Mouse (Mus musculus) midbrain, embryonic 14.5 days (tissue): Measurements from ENCODE around the gene Cacna1e. TPM values are rescaled to one million over a fixed set of nuclear protein-coding genes. Genes with fewer than 3 reads are reported as not detected.

Experiments used
- ATAC-seq: fragments of 200-750 bp; cut with Nextera tagmentation; 2 replicates; pipeline ENCODE4 v1.8.0; 2017; ENCODE audit warnings: moderate number of reproducible peaks, moderate library complexity; ENCODE audit not compliant: low FRiP score, low TSS enrichment
- DNase-seq: peaks from one replicate; pipeline ENCODE4 v3.0.0-alpha.2; 2015
- H3K27ac ChIP-seq: fragments of 300-500 bp; sonication (generic); replicated peaks from 2 replicates; pipeline ENCODE4 v1.5.1; 2014; ENCODE audit warnings: mild to moderate bottlenecking, low read depth, low read length, moderate library complexity
- H3K27me3 ChIP-seq: fragments of 300-500 bp; sonication (generic); 2 replicates; pipeline ENCODE4 v1.6.1; 2014; ENCODE audit warnings: low read length, control low read depth, mixed read lengths; ENCODE audit not compliant: control insufficient read depth, insufficient read depth
- H3K36me3 ChIP-seq: fragments of 300-500 bp; sonication (generic); 2 replicates; pipeline ENCODE4 v1.6.1; 2014; ENCODE audit warnings: low read length, control low read depth; ENCODE audit not compliant: control insufficient read depth, insufficient read depth
- H3K4me1 ChIP-seq: fragments of 300-500 bp; sonication (generic); 2 replicates; pipeline ENCODE4 v1.6.1; 2014; ENCODE audit warnings: mild to moderate bottlenecking, antibody characterized with exemption, low read length, control low read depth; ENCODE audit not compliant: control insufficient read depth, insufficient read depth
- H3K4me2 ChIP-seq: fragments of 300-500 bp; sonication (generic); 2 replicates; pipeline ENCODE4 v1.6.1; 2014; ENCODE audit warnings: mild to moderate bottlenecking, low read length, moderate library complexity
- H3K4me3 ChIP-seq: fragments of 300-500 bp; sonication (generic); replicated peaks from 2 replicates; pipeline ENCODE4 v1.5.1; 2014; ENCODE audit warnings: low read depth, low read length
- H3K9ac ChIP-seq: fragments of 300-500 bp; sonication (generic); replicated peaks from 2 replicates; pipeline ENCODE4 v1.6.1; 2014; ENCODE audit warnings: mild to moderate bottlenecking, low read length, moderate library complexity
- H3K9me3 ChIP-seq: fragments of 300-500 bp; sonication (generic); 2 replicates; pipeline ENCODE4 v1.6.1; 2016; ENCODE audit warnings: low read length, control low read depth, mixed read lengths; ENCODE audit not compliant: control insufficient read depth
- WGBS: fragments of 180-500 bp; shearing (Covaris S2); extraction: QIAGEN DNeasy Blood & Tissue Kit; methylation state at CpG from one replicate; pipeline ENCODE4 v1.1.7; 2014; 5-methylcytosine and 5-hydroxymethylcytosine counted together
- polyA plus RNA-seq: library from polyadenylated mRNA; unstranded; fragments of >200 nt; fragmentation: Nextera tagmentation; extraction: Ambion mirVana; gene quantifications from 2 replicates; pipeline ENCODE4 v1.2.1, GENCODE M21; 2014

Gene Cacna1e
- polyA plus RNA-seq, result 16.8 and 19.2 TPM in 2 replicates

DNA sequence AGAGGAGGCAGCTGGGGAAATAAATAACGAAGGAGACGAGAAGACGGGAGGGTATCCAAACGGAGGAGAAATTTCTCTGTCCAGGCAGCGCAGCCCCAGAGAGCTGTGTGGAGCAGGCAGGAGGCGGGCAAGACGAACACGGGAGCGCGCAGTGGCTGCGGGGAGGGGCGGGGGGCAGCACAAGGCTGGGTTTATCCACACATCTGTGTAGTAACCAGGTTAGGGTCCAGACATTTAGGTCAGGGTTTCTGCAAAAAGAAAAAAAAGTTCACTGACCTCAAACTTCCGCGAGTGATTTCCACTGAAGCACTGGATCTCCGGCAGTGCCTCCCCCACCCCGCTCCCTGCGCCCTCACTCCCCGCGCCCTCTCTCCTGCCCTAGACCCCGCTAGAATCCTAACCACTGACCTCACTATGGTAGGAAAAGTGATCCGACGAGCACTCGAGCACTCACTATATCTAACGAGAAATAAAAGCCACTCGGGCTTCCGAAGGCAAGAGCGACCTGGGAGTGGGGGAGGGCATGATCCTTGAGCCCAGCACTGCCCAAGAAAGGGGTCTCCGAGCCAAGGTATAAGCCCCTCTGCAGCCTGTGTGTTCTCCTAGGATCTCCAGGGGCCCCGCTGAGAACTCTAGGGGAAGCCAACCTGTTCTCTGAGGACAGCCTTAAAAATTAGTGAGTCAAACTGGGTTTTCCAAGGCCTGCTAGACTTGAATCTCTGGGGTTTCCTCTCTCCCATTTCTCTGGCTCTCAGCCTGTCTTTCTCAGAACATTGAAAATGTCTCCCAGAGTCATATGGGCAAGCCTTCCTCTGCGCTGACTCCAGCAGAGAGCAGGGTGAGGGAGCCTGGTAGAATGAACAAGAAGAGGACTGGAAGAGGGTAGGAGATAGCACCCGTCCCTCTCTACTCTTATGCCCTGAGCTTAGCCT, at the start of gene Cacna1e:
Cacna1e (minus strand) TSS at position 227 of the 932 bp plus-strand sequence.
- Histone ChIP-seq H3K27ac (no peak within 1 kb of the TSS), H3K4me2 (peak within 1 kb of the TSS; percentile 67), H3K9ac (peak within 1 kb of the TSS; percentile 49), H3K4me3 (peak within 1 kb of the TSS; percentile 37), H3K36me3 (no peaks in the 10 kb centered on the region), H3K4me1 (peaks cover 36% of the 10 kb centered on the region), H3K9me3 (no peaks in the 10 kb centered on the region), H3K27me3 (peaks cover 17% of the 10 kb centered on the region)
- WGBS, result 6% methylated on average over 31 of the region's 31 CpGs
- ATAC-seq (no peak), DNase-seq (peak; percentile 68)

DNA sequence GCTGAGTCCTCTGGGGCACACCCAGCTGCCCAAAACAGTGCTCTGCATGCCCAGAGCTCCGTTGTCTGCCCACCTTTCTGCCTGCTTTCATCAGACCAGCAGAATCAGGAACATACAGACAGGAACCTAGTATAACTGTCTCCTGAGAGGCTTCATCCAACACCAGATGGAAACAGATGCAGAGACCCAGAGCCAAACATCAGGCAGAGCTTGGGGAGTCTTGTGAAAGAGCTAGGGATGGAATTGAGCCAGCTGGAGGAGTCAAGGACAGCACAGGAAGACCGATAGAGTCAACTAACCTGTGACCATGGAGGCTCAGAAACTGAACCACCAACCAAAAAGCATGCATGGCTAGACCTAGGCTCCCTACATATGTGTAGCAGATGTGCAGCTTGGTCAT, 34.1 kb upstream of the Cacna1e start:
- WGBS, result 82% methylated on average over 2 of the region's 2 CpGs
- no peaks in the 10 kb centered on the region for H3K36me3 ChIP-seq
- H3K27ac ChIP-seq, result no peak overlapping the region
- ATAC-seq, result no peak
- no peaks in the 10 kb centered on the region for H3K4me1 ChIP-seq
- no peak overlapping the region for H3K4me3 ChIP-seq
- H3K27me3 ChIP-seq, result no peaks in the 10 kb centered on the region
- H3K4me2 ChIP-seq, result no peak overlapping the region
- no peak overlapping the region for H3K9ac ChIP-seq
- no peak for DNase-seq
- no peaks in the 10 kb centered on the region for H3K9me3 ChIP-seq

DNA sequence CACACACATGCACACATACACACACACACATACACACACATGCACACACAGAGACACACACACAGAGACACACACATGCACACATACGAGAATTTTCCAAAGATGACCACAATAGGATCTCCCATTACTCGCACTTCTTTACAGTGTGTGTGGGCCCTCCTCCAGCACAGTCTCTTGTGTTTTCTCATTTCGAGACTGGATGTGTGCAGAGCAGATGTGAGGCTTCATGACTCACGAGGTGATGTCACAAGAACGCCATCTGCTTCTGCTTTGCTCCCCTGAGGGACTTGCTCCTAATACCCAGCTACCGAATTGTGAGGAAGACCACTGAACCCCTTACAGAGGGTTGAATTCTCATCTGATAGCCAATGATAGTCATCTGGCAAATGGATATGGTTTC, 33.1 kb upstream of the Cacna1e start:
- no peak for ATAC-seq
- no peak for DNase-seq

DNA sequence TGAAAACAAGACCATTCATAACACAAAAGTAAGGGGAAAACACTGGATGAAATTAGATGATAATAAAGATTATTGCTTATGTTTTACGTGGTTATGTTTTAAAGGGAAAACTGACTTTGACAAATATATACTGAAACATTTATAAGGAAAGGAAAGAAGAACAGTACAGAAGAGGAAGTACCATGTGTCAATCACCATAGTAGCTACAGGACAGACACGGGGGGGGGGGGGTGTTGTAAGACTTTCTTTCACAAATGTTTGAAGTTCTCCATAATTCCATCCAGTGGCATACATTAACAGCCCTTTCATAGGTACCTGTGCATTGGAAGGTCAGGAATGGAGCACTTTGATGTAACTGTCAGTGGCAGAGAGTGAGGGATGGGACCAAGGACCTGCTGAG, 25.3 kb upstream of the Cacna1e start:
- no peaks in the 10 kb centered on the region for H3K4me1 ChIP-seq
- no peak overlapping the region for H3K4me3 ChIP-seq
- no peak overlapping the region for H3K9ac ChIP-seq
- no peaks in the 10 kb centered on the region for H3K36me3 ChIP-seq
- no peak for DNase-seq
- H3K9me3 ChIP-seq, result no peaks in the 10 kb centered on the region
- no peak overlapping the region for H3K27ac ChIP-seq
- no peak overlapping the region for H3K4me2 ChIP-seq
- 86% methylated on average over 2 of the region's 2 CpGs for WGBS
- no peak for ATAC-seq
- H3K27me3 ChIP-seq, result no peaks in the 10 kb centered on the region

More for the DNA sequence above, 33.1 kb upstream of the Cacna1e start:
- WGBS, result 81% methylated on average over 6 of the region's 6 CpGs
- Histone ChIP-seq H3K9ac (no peak overlapping the region), H3K36me3 (no peaks in the 10 kb centered on the region), H3K4me3 (no peak overlapping the region), H3K27ac (no peak overlapping the region), H3K9me3 (no peaks in the 10 kb centered on the region), H3K4me2 (no peak overlapping the region), H3K4me1 (no peaks in the 10 kb centered on the region), H3K27me3 (no peaks in the 10 kb centered on the region)

DNA sequence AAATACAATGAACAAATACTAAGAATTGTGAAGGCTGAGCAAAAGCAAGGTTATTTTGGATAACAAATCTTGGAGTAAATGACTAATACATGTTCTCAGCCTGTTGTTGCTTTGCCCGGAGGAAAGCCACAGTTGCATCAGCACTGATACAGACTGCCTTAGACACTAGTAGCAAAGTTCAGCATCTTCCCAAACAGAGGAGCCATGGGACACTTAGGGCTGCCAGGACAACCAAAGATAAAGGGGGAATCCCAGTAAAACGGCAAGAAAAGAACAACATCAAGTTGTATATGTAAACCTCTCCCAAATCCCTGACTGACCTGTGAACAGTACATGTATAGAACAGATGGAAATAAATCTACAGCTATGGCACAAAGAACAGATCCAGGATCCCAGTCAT, 13.1 kb upstream of the Cacna1e start:
- Histone ChIP-seq H3K27me3 (no peaks in the 10 kb centered on the region), H3K27ac (no peak overlapping the region), H3K4me1 (no peaks in the 10 kb centered on the region), H3K9ac (no peak overlapping the region), H3K36me3 (no peaks in the 10 kb centered on the region), H3K4me3 (no peak overlapping the region), H3K9me3 (no peaks in the 10 kb centered on the region), H3K4me2 (no peak overlapping the region)
- DNase-seq (no peak), ATAC-seq (no peak)
- 92% methylated on average over 2 of the region's 2 CpGs for WGBS

DNA sequence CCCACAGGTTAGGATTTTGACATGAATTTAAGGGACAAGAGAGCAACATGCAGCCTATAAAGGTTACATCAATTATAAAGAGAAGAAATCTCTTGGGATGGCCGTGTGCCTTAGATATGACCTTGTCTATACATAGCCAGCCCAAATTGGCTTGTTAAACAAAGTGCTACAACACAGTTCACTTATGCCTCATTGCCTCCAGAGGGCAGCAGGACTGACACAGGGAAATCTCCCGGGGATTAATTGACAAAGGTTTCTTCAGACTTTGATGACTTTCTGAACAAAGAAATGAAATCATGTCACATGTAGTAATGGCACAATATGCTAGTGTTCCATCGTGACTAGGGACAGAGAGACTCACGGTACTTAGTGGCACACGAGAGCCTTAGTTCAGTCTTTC, 5.9 kb upstream of the Cacna1e start:
- H3K9ac ChIP-seq, result no peak overlapping the region
- no peak overlapping the region for H3K4me2 ChIP-seq
- DNase-seq (peak; percentile 29), ATAC-seq (no peak)
- H3K4me3 ChIP-seq, result no peak overlapping the region
- WGBS, result 63% methylated on average over 5 of the region's 5 CpGs
- no peaks in the 10 kb centered on the region for H3K27me3 ChIP-seq
- H3K36me3 ChIP-seq, result no peaks in the 10 kb centered on the region
- no peaks in the 10 kb centered on the region for H3K9me3 ChIP-seq
- peaks cover 26% of the 10 kb centered on the region for H3K4me1 ChIP-seq
- H3K27ac ChIP-seq, result no peak overlapping the region

DNA sequence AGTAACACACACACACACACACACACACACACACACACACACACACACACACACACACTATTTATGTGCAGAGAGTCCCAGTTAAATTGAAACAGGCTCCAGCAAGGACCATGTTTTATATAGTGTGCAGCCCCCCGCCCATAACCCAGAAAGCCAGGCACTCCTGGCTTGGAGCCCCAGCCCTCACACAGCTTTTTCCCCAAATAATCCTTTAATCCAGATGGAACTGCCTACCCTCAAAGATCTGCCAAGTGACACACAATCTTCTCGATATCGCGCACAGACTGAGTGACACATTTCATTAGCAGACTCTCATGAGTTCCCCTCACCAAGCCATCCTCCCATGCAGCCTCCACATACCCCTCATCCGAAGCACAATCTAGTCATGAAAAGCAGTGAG, 4.2 kb upstream of the Cacna1e start:
- DNase-seq (peak; percentile 14), ATAC-seq (no peak)
- peaks cover 6% of the 10 kb centered on the region; the same call in 1 of the 2 replicates for H3K27me3 ChIP-seq
- WGBS, result 62% methylated on average over 5 of the region's 5 CpGs
- no peak overlapping the region for H3K27ac ChIP-seq
- peaks cover 35% of the 10 kb centered on the region for H3K4me1 ChIP-seq
- no peak overlapping the region for H3K4me2 ChIP-seq
- H3K4me3 ChIP-seq, result no peak overlapping the region
- H3K36me3 ChIP-seq, result no peaks in the 10 kb centered on the region
- no peak overlapping the region for H3K9ac ChIP-seq
- no peaks in the 10 kb centered on the region for H3K9me3 ChIP-seq

DNA sequence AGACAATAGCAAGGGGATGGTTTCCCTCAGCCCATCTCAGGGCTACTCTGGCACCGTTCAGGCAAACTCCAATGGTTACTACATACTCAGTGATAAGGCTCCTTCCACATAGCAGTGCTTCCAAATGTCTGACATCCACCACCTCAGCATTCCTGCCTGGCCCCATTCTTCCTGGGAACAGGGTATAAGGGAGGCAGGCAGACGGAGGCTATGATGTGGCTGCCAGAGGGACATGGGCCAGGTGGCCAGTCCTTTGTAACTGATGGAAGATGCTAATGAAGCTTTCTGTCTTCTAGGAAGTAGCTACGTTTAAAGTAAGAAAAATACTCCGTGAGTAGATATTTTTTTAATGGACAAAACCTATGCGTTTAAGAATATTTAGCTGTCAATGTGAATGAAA, 3.7 kb upstream of the Cacna1e start:
- Histone ChIP-seq H3K4me3 (no peak overlapping the region), H3K4me1 (peaks cover 36% of the 10 kb centered on the region), H3K36me3 (no peaks in the 10 kb centered on the region), H3K27me3 (peaks cover 11% of the 10 kb centered on the region; the same call in 1 of the 2 replicates), H3K27ac (peak overlapping the region; percentile 17; the same call in 1 of the 2 replicates), H3K9ac (no peak overlapping the region), H3K9me3 (no peaks in the 10 kb centered on the region), H3K4me2 (no peak overlapping the region)
- ATAC-seq (no peak), DNase-seq (no peak)
- 69% methylated on average over 5 of the region's 5 CpGs for WGBS

DNA sequence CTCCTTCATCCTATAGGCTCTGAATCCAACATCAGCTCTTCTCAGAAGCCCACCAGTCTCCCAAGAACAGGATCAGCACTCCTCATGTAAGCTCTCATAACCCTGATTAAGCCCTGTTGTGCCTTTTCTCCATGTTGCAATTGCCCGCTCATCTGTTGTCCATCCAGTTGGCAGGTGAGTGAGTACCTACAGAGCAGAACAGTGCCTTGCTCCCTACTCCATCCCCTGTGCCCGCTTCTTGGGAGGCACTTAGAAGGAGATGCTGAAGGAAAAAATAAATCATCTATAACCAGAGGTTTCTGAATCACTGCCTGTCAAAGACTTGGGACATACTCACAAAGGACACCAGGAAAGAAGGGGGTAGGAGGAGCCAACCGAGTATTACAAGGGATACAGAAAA, 3.2 kb upstream of the Cacna1e start:
- peak overlapping the region; percentile 17 for H3K27ac ChIP-seq
- H3K4me3 ChIP-seq, result no peak overlapping the region
- WGBS, result 67% methylated on average over 3 of the region's 3 CpGs
- no peak for DNase-seq
- no peak for ATAC-seq
- peaks cover 36% of the 10 kb centered on the region for H3K4me1 ChIP-seq
- peaks cover 16% of the 10 kb centered on the region for H3K27me3 ChIP-seq
- no peak overlapping the region for H3K9ac ChIP-seq
- H3K36me3 ChIP-seq, result no peaks in the 10 kb centered on the region
- no peaks in the 10 kb centered on the region for H3K9me3 ChIP-seq
- no peak overlapping the region for H3K4me2 ChIP-seq
